Mouse (Mus musculus) retina, postnatal 7 days (tissue): ENCODE measurements around the gene Jade1.

Experiments
- DNase-seq: peaks from one replicate; pipeline ENCODE4 v3.0.0-alpha.2; 2012; ENCODE audit warnings: low read depth, low spot score

The Jade1 gene

DNA sequence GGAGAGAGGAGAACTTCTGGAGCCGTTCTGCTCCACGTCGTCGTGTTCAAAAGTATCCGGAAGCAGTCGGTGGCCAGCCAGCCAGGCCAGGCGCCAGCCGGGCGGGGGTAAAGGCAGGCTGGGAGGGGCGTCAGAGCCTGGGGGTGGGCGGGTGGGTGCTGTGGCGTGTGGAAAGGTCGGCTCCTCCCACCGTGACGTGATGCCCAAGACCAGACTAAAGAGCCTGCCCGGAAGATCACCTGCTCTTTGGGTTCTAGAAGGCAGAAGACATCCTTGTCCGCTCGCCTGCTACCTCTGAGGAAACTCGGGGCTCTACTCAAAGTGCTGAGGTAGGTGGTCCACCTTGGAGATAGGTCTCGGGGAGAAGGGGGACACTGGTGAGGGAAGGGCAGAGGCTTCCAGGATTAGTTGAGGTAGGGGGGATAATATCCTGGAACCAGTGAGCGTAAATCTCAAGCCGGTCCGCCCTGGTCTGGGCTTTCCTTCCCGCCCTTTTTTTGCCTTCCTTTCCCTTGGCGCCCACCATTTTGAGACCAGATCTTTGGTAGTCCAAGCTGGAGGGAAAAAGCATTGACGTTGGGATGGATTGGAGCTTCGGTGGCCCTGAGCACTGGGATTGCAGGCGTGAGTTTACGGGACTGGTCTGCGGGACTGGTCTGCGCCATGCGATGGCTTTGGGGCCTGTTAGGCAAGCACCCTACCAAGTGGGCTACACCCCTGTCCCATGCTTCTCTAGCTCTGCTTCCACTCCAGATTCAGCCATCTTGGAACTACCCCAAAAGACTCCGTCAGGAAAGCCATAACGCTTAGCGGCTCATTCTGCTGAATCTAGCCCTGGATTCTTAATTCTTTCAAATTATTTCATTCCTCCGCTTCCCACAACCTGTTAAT is at the start of gene Jade1:
TSS of gene Jade1 (plus strand) at position 241 of the 891 bp plus-strand sequence.
- DNase-seq, result no peak

DNA sequence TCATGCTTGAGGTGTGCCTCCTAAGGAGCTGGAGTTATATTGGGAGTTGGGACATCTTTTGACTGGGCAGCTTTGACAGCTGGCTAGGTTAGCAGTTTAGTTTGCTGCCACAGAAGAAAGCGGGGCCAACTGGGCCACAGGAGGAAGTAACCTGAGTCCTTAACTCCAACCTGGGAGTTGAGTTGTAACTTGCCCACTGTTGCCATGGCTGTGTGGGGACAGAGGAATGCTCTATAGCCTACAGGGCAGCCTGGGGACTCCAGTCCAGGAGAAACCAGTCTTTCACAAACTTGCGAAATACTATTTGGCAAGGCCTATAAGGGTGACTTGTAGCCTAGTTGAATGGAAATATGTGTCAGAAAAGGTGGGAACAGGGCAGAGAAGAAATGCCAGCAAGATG is 46.1 kb upstream of the Jade1 start:
- no peak for DNase-seq

DNA sequence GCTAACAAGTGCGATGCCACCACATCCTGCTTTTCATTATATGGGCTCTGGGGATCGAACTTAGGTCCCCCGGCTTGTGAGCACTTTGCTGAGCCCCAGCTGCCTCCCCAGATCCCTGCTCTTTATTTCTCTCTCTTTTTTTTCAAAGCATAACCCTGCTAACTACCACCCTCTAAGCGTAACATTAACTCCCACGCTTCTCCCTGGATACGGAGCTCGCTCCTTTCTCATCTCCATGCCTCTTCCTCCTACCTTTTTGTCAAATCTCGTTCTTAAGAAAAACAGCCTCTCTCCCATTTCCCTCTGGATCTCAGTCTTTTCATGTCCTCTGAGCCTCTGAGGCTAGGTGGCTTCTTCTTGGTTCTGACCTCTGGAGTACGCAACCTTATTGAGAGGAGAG is 45.3 kb upstream of the Jade1 start:
- DNase-seq, result no peak

DNA sequence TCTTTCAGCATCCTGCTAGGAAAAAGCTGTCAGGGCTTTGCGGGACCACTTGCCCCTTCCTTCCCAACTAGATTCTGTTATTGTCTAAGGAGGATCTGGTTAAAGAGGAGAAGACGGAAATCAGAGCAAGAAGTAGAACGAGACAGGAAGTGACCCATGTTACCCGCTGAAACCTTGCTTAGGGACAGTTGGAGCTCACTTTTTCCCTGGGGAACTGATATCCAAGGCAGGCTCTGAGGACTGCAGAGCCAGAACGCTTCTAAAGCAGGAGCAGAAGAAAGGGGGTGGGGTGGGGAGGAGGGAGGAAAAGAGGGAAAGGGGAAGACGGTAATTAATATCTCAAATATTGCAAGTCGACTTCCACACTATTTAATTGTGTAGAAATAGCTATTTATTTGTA is 44.8 kb upstream of the Jade1 start:
- DNase-seq, result no peak

DNA sequence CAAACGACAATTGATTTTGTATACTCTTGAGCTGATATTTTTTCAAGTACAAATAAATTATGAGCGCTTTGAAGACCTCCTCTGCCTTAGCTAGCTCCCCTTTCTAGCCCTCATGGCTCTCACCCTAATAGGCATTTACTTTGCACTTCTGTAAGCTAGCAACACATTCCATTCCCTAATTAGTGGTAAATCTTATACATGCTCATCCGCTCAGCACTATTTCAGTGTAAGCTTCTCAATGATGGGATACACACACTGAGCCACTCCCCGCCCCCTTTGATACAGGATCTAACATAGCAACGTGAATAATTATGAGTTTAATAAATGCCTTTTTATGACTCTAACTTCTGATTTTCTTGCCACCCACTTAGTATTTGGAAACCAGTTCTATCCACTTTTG is 41.5 kb upstream of the Jade1 start:
- DNase-seq, result peak; percentile 9

DNA sequence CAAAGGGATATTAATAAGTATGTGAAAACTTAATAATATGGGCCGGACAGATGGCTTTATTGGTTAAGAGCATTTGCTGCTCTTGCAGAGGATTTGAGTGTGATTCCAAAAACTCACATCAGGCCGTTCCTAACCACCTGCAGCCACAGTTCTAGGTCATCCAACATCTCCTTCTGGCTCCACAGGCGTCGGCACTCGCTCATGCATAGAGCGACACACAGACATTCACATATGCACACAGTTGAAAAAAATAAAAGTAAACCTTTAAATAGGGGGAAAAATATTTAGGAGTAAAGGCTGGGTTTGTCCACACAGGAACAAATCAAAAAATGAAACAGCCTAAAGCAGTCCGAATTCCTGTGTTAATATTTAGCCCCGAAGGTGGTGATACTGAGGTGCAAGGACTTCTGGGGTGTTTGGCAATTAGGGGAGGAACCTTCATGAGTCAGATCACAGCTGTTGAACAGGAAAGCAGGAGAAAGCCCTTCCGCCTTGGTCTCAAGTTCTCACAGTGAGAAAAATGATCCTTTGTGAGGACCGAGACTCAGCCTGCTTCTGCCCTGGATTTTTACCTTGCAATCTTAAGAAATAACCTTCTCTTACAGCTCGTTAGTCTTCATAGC is 40.7 kb upstream of the Jade1 start:
- DNase-seq, result no peak

DNA sequence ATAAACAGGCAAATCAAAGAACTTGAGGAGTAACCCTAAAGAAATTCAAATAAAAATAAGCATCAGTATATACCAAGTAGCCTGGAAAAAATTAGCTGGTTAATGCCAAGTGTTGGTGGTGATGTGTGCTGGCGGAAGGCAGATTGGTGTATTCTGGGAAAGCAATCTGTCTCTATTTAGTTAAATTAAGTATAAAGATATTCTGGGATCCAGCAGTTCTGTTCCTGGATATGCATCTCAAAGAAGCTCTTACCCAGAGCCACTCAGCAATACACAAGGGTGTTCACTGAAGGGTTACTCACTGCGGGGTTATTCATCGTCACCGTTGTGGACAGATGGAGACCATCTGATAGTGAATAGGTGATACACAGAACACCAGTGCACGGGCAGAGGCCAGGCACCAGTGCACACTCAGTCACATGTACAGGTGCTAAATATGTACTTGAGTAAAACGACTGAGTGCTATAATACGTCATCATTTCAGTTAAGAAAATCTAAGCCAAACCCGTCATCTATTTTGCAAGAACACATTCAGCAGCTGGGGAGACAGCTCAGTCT is 38.5 kb upstream of the Jade1 start:
- DNase-seq, result no peak

DNA sequence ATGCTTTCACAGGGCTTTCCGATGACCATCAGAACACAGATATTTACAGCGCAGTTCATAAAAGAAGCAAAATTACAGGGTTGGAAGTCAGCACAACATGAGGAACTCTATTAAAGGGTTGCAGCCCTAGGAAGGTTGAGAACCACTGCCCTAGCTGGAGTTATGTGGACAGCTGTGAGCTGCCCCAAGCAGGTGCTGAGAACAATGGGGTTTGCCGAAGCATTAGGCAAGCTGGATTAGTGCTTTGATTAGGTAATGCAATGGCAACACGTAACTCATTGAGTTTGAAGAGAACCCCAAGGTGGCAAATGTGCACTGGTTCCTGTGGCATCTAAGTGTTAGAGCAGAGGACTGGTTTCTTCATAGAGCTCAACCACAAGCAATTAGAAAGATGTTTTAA is 34.6 kb upstream of the Jade1 start:
- no peak for DNase-seq

DNA sequence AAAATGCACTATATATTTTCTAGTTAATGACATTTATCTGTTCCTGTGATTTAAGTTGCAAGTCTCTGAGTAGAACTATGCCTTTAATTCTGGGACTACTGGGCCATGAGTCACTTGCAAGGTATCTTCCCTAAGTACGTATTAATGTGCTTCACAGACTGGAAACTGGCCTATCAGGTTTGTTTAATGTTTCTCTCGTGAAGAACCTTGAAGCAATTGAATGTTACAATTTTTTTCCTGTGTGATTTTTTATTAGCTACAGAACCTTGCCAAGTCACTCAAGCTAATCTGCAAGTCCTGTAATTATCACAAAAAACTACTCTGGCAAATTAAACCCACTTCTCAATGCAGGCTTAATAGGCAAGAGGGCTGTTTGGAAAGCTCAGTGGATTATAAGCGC is 33.8 kb upstream of the Jade1 start:
- DNase-seq, result no peak

DNA sequence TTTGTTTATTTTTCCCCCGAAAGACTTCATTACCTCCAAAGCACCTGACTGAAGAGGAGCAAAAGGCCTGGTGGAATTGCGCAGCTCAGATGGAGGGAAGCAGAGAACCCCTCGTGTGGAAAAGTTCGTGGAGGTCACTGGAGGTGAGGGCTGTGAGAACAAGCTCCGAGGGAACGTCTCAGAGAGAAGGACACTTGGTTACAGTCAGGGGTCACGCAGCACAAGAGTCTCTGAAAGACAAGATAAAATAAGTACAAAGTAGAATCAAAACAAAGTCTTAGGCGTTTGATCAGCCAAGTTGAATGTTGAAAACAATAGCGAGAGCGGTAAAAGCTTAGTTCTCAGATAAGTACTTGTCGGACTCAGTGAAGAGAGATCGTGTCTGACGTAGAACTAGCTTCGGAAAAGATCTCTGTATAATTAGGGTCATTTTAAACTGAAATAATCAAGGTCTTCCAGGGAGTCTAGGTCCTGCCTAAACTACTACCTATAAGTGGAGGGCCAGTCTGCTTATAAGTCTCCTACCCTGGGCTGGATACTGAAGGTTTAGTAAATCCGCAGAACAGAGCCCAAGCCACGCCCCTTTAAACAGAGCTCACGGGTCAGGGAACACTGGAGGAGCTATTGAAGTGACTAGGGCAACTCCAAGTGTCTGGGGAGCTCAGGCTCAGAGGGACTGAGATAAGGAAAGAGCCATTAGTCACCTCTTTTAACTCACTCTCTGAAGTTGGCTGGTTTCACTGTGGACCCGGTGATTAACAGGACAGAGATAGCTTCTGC is 33.1 kb upstream of the Jade1 start:
- DNase-seq, result no peak

DNA sequence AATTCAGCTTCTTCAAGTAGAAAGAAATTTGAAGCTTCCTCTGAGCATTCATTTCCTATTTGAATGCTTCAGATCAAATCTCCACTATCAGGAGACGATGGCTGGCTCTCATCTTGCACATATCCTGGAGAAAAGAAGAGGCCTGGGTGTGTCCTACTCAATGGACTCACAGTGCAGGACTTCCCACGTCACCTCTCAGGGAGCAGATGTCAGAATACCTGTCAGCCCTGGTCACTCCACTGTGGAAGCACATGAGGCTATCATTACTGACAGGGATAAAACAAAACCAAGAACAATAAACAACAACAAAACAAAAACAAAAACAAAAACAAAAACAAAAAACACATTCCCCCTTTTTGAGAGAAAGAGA is 32.5 kb upstream of the Jade1 start:
- no peak for DNase-seq

DNA sequence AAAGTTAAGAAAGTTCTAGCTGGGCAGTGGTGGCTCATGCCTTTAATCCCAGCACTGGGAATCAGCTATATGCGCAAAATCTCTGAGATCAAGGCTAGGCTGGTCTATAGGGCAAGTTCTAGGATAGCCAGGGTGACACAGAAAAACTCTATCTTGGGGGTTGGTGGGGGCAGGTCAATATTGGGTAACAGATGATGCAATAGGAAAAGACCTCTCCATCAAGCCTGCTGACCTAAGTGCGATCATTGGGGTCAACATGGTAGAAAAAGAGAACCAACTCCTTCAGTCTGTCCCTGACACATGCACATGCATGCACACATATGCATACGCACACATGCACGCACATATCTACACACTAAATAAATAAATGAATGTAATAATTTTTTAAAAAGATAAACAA is 32.1 kb upstream of the Jade1 start:
- DNase-seq, result no peak

DNA sequence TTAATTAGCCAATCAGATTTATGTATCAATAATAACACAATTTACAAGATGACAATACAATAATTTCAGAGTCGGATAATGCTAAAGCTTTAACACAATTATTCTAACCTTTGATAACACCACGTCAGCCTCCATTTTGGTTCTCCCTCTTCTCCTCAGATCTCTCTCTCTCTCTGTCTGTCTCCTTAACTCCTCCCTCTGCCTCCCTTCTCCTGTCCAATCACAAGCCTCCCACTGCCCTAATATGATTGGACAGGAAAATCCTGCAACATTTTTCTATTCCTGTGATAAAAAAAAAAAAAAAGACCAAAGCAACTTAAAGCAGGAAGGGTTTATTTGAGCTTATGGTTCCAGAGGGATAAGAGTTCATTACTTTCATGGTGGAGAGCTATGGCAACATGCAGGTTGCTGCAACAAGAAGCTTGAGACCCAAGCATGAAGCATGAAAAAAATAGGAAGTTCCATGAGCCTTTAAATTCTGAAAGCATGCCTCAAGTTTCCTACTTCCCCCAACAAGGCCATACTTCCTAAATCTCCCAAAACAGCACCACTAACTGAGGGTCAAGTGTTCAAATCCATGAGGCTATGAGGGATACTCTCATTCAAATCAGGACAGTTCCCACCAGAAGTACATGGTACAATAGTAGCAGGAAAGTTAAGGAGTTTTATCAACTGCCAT is 27.1 kb upstream of the Jade1 start:
- no peak for DNase-seq

DNA sequence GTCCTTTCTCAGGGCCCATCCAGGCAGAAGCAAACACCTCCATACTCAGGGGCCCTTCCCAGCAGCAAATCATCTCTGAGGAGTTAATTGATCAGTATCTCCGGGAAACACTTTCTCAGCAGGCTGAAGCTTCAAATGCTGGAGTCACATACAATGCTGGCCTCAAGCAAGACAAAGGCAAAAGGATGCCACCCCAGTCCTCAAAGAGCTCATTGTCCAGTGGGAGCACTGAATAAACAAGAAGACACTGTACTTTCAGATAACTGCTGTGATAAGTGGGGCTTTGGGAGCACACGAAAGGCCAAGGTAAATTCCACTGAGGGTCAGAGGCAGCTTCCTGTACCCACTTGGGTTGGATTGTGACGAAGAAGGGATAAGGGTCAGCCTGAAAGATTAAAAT is 25.4 kb upstream of the Jade1 start:
- DNase-seq, result no peak

DNA sequence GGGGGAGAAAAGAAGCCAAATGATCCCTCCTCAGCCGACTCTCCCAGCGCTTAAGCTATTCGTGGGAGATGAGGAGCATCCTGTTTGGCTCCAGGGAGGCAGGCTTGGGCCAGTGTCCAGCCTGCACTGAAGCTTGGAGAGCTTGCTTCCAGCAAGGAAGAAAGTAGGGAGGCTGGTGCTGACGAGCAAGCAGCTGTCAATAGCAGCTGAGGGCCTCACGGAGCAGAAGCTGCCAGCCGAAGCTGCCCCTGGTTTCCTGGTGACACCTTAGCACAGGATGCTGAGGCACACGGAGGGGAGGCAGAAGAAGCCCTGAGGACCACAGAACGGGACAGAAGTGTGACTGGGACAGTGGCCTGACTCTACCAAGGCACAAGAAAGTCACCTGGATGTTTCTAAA is 24.0 kb upstream of the Jade1 start:
- DNase-seq, result no peak

DNA sequence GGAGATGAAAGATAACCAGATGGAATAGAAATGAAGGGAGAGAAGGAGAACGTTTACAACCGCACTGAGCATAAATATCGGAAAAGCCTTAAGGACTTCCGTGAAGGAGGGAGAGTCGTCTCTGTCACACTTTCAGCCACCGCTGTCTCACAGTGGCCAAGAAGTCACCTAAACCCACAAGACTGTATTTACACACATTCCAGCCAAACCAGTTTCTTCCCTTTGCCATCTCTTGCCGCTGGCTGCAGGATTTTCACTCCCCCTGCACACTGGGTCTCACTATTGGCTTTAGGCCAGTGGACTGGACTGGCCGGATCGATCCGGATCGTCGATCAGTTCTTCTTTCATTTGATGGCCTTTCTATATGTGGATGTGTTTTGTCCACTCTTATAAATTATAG is 23.4 kb upstream of the Jade1 start:
- DNase-seq, result no peak

DNA sequence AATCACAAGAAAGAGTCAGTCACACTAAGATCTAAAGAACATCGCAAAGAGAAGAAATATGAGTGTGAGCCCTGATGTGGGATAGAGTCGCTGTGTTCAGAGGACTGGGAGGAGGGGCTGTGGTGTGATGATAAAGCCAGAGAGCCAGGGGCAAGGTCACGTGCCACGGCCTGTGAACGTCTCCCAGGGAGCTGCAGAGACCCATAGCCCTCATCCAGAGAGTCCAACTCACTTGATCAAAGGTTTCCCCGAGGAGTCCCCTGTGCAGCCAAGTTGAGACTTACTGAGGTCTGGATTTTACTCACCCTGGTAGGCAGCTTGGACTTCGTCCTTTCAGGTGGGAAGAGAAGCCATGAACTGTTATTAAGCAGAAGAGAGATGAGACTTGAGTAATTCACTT is 21.9 kb upstream of the Jade1 start:
- no peak for DNase-seq

DNA sequence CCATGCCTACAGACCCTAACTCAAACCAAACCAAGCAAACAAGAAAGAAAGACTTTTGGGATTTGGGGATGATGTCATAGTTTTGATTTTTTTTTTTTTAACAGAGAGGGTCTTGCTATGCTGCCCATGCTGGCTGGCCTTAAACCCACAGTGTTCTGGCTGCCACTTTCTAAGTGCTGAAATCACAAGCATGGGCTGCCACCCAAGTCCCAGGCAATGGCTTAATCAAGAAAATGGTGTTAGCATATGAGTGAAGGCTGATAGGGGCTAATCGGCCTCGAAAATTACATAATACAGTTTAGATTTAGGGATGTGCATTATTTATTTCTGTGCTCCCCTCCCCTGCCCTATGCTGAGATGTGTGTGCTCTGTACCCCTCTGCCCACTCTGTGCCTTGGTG is 17.6 kb upstream of the Jade1 start:
- no peak for DNase-seq

DNA sequence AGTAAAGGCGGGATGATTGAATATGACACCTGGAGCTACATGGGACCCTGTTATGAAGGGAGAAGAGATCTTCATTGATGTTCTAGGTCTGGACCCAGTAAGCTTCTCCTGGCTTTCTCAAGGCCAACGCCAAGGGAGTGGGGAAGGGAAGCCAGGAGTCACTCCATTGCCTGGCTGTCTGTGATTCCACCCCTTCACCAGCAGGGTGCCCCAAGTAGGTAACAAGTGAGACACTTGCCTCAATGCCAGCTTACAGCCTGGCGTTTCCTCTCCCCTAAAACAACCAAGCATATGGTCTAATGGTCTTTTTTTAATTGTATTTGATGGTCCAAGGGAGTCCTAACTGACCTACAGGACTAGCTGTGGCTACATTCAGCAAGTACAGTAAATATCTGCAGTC is 14.2 kb upstream of the Jade1 start:
- DNase-seq, result no peak

DNA sequence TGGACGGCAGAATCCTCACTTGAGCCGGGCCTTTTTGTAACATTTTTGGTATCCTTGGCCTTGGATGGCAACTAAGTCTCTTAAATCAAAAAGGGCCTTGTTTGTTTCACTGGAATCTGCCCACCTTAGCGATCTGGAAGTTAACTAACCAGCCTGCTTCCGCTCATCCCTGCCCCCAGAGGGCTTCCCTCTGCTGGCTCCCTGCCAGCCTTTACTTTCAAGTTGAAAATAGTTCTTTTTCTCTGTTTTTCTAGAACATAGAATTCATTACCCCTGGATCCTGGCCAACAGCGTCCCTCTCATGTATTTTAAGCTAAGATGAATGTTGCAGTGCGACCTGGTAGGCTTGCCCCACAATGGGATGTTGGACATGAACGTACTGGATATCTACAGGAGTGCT is 11.1 kb upstream of the Jade1 start:
- no peak for DNase-seq

DNA sequence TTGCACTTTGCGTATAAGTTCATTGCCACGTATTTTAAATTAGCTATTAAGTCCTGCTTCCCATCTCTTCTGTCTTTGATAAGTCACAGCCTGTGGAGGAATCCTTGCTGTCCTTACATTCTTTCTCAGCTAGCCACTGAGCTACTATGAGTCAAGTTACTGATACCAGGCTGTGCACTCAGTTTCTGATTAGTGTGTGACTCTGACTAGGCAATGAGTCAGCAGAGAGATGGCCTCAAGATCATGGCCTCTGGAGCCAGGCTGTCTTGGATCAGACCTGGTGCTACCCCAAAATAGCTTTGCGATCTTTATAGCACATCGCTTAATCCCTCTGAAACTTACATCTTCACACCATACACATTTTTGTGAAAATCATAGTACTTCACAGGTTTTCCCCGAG is 8.2 kb upstream of the Jade1 start:
- DNase-seq, result no peak

DNA sequence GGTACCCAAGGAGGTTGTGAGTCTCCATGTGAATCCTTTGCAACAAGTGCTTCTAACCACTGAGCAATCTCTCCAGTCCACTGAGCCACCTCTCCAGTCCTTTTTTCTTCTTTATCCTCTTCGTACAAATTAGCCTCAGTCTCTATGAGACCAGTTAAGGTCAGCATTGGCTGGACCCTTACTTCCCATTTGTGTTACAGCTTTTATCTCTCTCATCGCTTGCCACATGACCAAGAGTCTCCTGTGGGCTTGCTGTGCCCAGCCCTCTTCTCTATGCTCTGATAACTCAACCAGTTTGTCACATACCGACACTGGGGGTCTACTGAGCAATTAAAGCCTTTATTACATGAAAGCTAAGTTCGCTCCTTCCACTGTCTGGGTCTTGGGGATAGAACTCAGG is 7.3 kb upstream of the Jade1 start:
- no peak for DNase-seq
